Mouse (Mus musculus) midbrain, embryonic 14.5 days (tissue): ENCODE measurements around the gene Gns. TPM values are rescaled to one million over a fixed set of nuclear protein-coding genes. Genes with fewer than 3 reads are reported as not detected.

Source experiments
- polyA plus RNA-seq: library from polyadenylated mRNA; unstranded; fragments of >200 nt; fragmentation: Nextera tagmentation; extraction: Ambion mirVana; gene quantifications from 2 replicates; pipeline ENCODE4 v1.2.1, GENCODE M21; 2014

The Gns gene
- polyA plus RNA-seq, 1 experiment from 2014 or later, result 47.2 TPM

Other genes with a start within 250 kb of the Gns start
- gene Tbc1d30, start 13.8 kb upstream of the Gns start, polyA plus RNA-seq, result 16.6 and 17.0 TPM in 2 replicates
- 2.4 and 4.5 TPM in 2 replicates for gene Rassf3, start 111.3 kb downstream of the Gns start, polyA plus RNA-seq
- gene Tbk1, start 221.7 kb downstream of the Gns start, polyA plus RNA-seq, result 27.0 and 36.2 TPM in 2 replicates